Mouse (Mus musculus) kidney, embryonic 14.5 days (tissue): ENCODE measurements at regions not wholly inside any gene's neighbourhood (a gene's known extent, or its start where the extent isn't known, plus 50 kb on each side); places are given as distances from the start of the nearest gene placed in this dataset.

Experiments used
- ATAC-seq: fragments of 200-750 bp; cut with Nextera tagmentation; 2 replicates; pipeline ENCODE4 v1.8.0; 2017; ENCODE audit warnings: moderate number of reproducible peaks, mild to moderate bottlenecking, moderate TSS enrichment, moderate library complexity; ENCODE audit not compliant: low FRiP score, low TSS enrichment
- H3K27ac ChIP-seq: fragments of 300-500 bp; sonication (generic); 2 replicates; pipeline ENCODE4 v1.5.1; 2014; ENCODE audit warnings: low read depth, mild to moderate bottlenecking, low read length, moderate library complexity, mixed read lengths
- H3K27me3 ChIP-seq: fragments of 300-500 bp; sonication (generic); 2 replicates; pipeline ENCODE4 v1.6.1; 2014; ENCODE audit warnings: mild to moderate bottlenecking, low read length; ENCODE audit not compliant: control insufficient read depth, insufficient read depth
- H3K36me3 ChIP-seq: fragments of 300-500 bp; sonication (generic); 2 replicates; pipeline ENCODE4 v1.6.1; 2014; ENCODE audit warnings: low read length, mixed read lengths; ENCODE audit not compliant: control insufficient read depth, insufficient read depth
- H3K4me1 ChIP-seq: fragments of 300-500 bp; sonication (generic); 2 replicates; pipeline ENCODE4 v1.6.1; 2014; ENCODE audit warnings: low read length, mixed read lengths; ENCODE audit not compliant: control insufficient read depth, insufficient read depth
- H3K4me2 ChIP-seq: fragments of 300-500 bp; sonication (generic); replicated peaks from 2 replicates; pipeline ENCODE4 v1.6.1; 2014; ENCODE audit warnings: low read depth, mild to moderate bottlenecking, low read length
- H3K4me3 ChIP-seq: fragments of 300-500 bp; sonication (generic); 2 replicates; pipeline ENCODE4 v1.5.1; 2014; ENCODE audit warnings: mild to moderate bottlenecking, low read length
- H3K9ac ChIP-seq: fragments of 300-500 bp; sonication (generic); 2 replicates; pipeline ENCODE4 v1.6.1; 2014; ENCODE audit warnings: low read depth, mild to moderate bottlenecking, low read length, moderate library complexity
- H3K9me3 ChIP-seq: fragments of 300-500 bp; sonication (generic); 2 replicates; pipeline ENCODE4 v1.6.1; 2016; ENCODE audit warnings: low read length; ENCODE audit not compliant: control insufficient read depth
- WGBS: fragments of 180-500 bp; shearing (Covaris S2); extraction: QIAGEN DNeasy Blood & Tissue Kit; methylation state at CpG from one replicate; pipeline ENCODE4 v1.1.7; 2014; 5-methylcytosine and 5-hydroxymethylcytosine counted together

- no peaks in the 10 kb centered on the region for H3K9me3 ChIP-seq
- no peak overlapping the region for H3K4me3 ChIP-seq
- 81% methylated on average over 3 of the region's 3 CpGs for WGBS
- H3K4me1 ChIP-seq, result no peaks in the 10 kb centered on the region
- H3K9ac ChIP-seq, result no peak overlapping the region
- no peak overlapping the region for H3K4me2 ChIP-seq
- ATAC-seq, result no peak
- no peak overlapping the region for H3K27ac ChIP-seq
- no peaks in the 10 kb centered on the region for H3K27me3 ChIP-seq
- H3K36me3 ChIP-seq, result no peaks in the 10 kb centered on the region
Measured at GRCm38 (mm10) chr4:7364238-7365040, 874.4 kb downstream of the Car8 start.

- Histone ChIP-seq H3K4me3 (no peak overlapping the region), H3K27ac (no peak overlapping the region), H3K27me3 (no peaks in the 10 kb centered on the region), H3K4me2 (no peak overlapping the region), H3K36me3 (no peaks in the 10 kb centered on the region), H3K4me1 (no peaks in the 10 kb centered on the region), H3K9me3 (no peaks in the 10 kb centered on the region), H3K9ac (no peak overlapping the region)
- WGBS, result 91% methylated on average over 2 of the region's 2 CpGs
- no peak for ATAC-seq
Measured at GRCm38 (mm10) chr4:7363508-7363907, 875.3 kb downstream of the Car8 start.

GRCm38 (mm10) chr4:7356202-7356601 lies 882.6 kb downstream of the Car8 start:
- Histone ChIP-seq H3K4me2 (no peak overlapping the region), H3K4me1 (no peaks in the 10 kb centered on the region), H3K9me3 (no peaks in the 10 kb centered on the region), H3K4me3 (no peak overlapping the region), H3K27me3 (no peaks in the 10 kb centered on the region), H3K36me3 (no peaks in the 10 kb centered on the region), H3K9ac (no peak overlapping the region), H3K27ac (no peak overlapping the region)
- WGBS, result 91% methylated on average over 3 of the region's 3 CpGs
- ATAC-seq, result no peak

GRCm38 (mm10) chr4:7347317-7347716 lies 891.5 kb downstream of the Car8 start:
- H3K4me3 ChIP-seq, result no peak overlapping the region
- H3K27me3 ChIP-seq, result no peaks in the 10 kb centered on the region
- H3K9ac ChIP-seq, result no peak overlapping the region
- no peak for ATAC-seq
- H3K27ac ChIP-seq, result no peak overlapping the region
- no peaks in the 10 kb centered on the region for H3K9me3 ChIP-seq
- H3K4me1 ChIP-seq, result no peaks in the 10 kb centered on the region
- WGBS, result 46% methylated on average over 1 of the region's 1 CpGs
- no peak overlapping the region for H3K4me2 ChIP-seq
- H3K36me3 ChIP-seq, result no peaks in the 10 kb centered on the region

GRCm38 (mm10) chr4:7341159-7341558 lies 897.7 kb downstream of the Car8 start:
- H3K9me3 ChIP-seq, result no peaks in the 10 kb centered on the region
- no peak for ATAC-seq
- H3K4me2 ChIP-seq, result no peak overlapping the region
- no peaks in the 10 kb centered on the region for H3K36me3 ChIP-seq
- no peak overlapping the region for H3K27ac ChIP-seq
- no peak overlapping the region for H3K4me3 ChIP-seq
- H3K27me3 ChIP-seq, result no peaks in the 10 kb centered on the region
- no peak overlapping the region for H3K9ac ChIP-seq
- WGBS, result 97% methylated on average over 1 of the region's 1 CpGs
- H3K4me1 ChIP-seq, result no peaks in the 10 kb centered on the region

- Histone ChIP-seq H3K36me3 (no peaks in the 10 kb centered on the region), H3K9me3 (no peaks in the 10 kb centered on the region), H3K27me3 (no peaks in the 10 kb centered on the region), H3K4me3 (no peak overlapping the region), H3K27ac (no peak overlapping the region), H3K9ac (no peak overlapping the region), H3K4me2 (no peak overlapping the region), H3K4me1 (no peaks in the 10 kb centered on the region)
- WGBS, result 74% methylated on average over 4 of the region's 4 CpGs
- ATAC-seq, result no peak
Measured at GRCm38 (mm10) chr4:7314261-7314660, 924.6 kb downstream of the Car8 start.

- Histone ChIP-seq H3K4me1 (no peaks in the 10 kb centered on the region), H3K27me3 (no peaks in the 10 kb centered on the region), H3K9me3 (no peaks in the 10 kb centered on the region), H3K27ac (no peak overlapping the region), H3K9ac (no peak overlapping the region), H3K4me2 (no peak overlapping the region), H3K4me3 (no peak overlapping the region), H3K36me3 (no peaks in the 10 kb centered on the region)
- 90% methylated on average over 2 of the region's 2 CpGs for WGBS
- no peak for ATAC-seq
Measured at GRCm38 (mm10) chr4:7313219-7313618, 925.6 kb downstream of the Car8 start.

GRCm38 (mm10) chr4:7312160-7312559 lies 926.7 kb downstream of the Car8 start:
- no peaks in the 10 kb centered on the region for H3K4me1 ChIP-seq
- 62% methylated on average over 1 of the region's 1 CpGs for WGBS
- H3K36me3 ChIP-seq, result no peaks in the 10 kb centered on the region
- no peak overlapping the region for H3K9ac ChIP-seq
- no peaks in the 10 kb centered on the region for H3K9me3 ChIP-seq
- no peaks in the 10 kb centered on the region for H3K27me3 ChIP-seq
- no peak overlapping the region for H3K4me3 ChIP-seq
- ATAC-seq, result no peak
- H3K4me2 ChIP-seq, result no peak overlapping the region
- no peak overlapping the region for H3K27ac ChIP-seq

GRCm38 (mm10) chr4:7269047-7269446 lies 969.8 kb downstream of the Car8 start:
- Histone ChIP-seq H3K36me3 (no peaks in the 10 kb centered on the region), H3K27ac (no peak overlapping the region), H3K4me3 (no peak overlapping the region), H3K9me3 (no peaks in the 10 kb centered on the region), H3K9ac (no peak overlapping the region), H3K4me2 (no peak overlapping the region), H3K27me3 (no peaks in the 10 kb centered on the region), H3K4me1 (no peaks in the 10 kb centered on the region)
- ATAC-seq, result no peak
- 85% methylated on average over 4 of the region's 4 CpGs for WGBS
